In the genomic region with DNA sequence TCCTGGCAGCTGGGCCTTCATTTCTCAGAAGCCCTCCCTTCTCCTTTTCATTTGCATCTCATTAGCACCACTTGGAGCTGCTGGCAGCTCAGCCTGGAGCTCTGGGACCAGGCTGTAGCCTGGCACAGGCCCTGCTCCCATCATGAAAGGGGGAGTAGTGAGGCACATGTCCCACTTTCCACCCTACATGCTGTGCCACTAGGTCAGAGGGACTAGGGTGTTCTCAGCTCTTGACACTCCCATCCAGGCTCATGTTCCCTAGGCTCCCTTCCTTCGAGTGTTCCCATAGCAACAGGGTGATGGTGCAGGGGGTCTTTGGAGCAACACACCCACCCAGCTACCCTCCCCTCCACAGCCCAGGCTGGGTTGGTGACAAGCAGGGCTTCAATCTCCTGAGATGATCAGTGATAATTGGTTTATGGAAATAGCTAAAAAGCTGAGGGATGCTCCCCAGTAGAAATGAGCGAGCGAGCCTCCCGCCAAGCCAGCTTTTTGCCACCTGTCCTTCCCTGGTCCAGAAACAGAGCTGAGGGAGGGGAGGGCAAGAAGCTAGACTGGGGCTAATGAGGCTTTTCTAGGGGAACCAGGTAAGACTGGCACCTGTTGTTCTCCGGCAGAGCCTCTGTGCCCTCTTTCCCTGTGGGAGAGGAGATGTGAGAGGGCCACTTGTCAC, we compare ENCODE assay signal across 11 mouse cellular contexts. TPM values are rescaled to one million over a fixed set of nuclear protein-coding genes. Genes with fewer than 3 reads are reported as not detected.
A peak's percentile ranks its signal among the peaks of the same experiment; 100 is the strongest.
DNase-seq lines count a peak whose midpoint lies in the region; ATAC-seq lines count a peak whose summit lies in the region.
"Had no signal": no experiment of that assay in that cellular context is flagged by ENCODE, and none has a peak within 500 bp of the region (broad histone marks: within the 10 kb centered on the region; RNA-seq: fewer than 3 reads in every experiment).

No protein-coding gene starts in this region.

- intact Hi-C loops in gastrocnemius, postnatal 14 days (cut with DNase I; ENCODE audit: low total_unique reads): no loop called here

- 69% methylated on average over 5 of the region's 5 CpGs for WGBS in intestine, embryonic 14.5 days
- WGBS in intestine, embryonic 16.5 days: 63% methylated on average over 5 of the region's 5 CpGs
- WGBS in forebrain, embryonic 15.5 days: 26% methylated on average over 5 of the region's 5 CpGs
- WGBS in midbrain, embryonic 11.5 days: 69% methylated on average over 5 of the region's 5 CpGs

- H3K36me3 ChIP-seq in intestine, embryonic 14.5 days (ENCODE audit: control insufficient read depth, insufficient read depth, low read length): no peaks in the 10 kb centered on the region
- no peaks in the 10 kb centered on the region for H3K36me3 ChIP-seq in intestine, embryonic 16.5 days (ENCODE audit: control insufficient read depth, insufficient read depth, low read length)
- H3K36me3 ChIP-seq in forebrain, embryonic 15.5 days: no peaks in the 10 kb centered on the region
- H3K36me3 ChIP-seq in midbrain, embryonic 11.5 days (ENCODE audit: control insufficient read depth, insufficient read depth, low read length): no peaks in the 10 kb centered on the region

- H3K4me1 ChIP-seq in intestine, embryonic 14.5 days (replicated peaks; ENCODE audit: control insufficient read depth, insufficient read depth, low read length): peaks cover 5% of the 10 kb centered on the region
- peaks cover 8% of the 10 kb centered on the region for H3K4me1 ChIP-seq in intestine, embryonic 16.5 days (ENCODE audit: control insufficient read depth, insufficient read depth, low read length)
- peaks cover 59% of the 10 kb centered on the region for H3K4me1 ChIP-seq in forebrain, embryonic 15.5 days
- H3K4me1 ChIP-seq in midbrain, embryonic 11.5 days (ENCODE audit: control insufficient read depth, insufficient read depth, low read length): peaks cover 9% of the 10 kb centered on the region

- no peaks in the 10 kb centered on the region for H3K9me3 ChIP-seq in intestine, embryonic 14.5 days (ENCODE audit: control insufficient read depth, low read length)
- H3K9me3 ChIP-seq in intestine, embryonic 16.5 days (ENCODE audit: control insufficient read depth, low read length): no peaks in the 10 kb centered on the region
- H3K9me3 ChIP-seq in forebrain, embryonic 15.5 days: no peaks in the 10 kb centered on the region
- H3K9me3 ChIP-seq in midbrain, embryonic 11.5 days (ENCODE audit: control insufficient read depth, low read length): no peaks in the 10 kb centered on the region

- no peak for ATAC-seq in intestine, embryonic 14.5 days (replicated peaks; ENCODE audit: low FRiP score, low TSS enrichment, low read depth)
- ATAC-seq in intestine, embryonic 16.5 days: no peak
- ATAC-seq in forebrain, embryonic 15.5 days (replicated peaks): peak; percentile 94
- ATAC-seq in midbrain, embryonic 11.5 days (ENCODE audit: low FRiP score): peak; percentile 35; the same call in 1 of the 2 replicates
- ATAC-seq in monocyte, adult 5-6 weeks (replicated peaks; ENCODE audit: insufficient number of reproducible peaks, low FRiP score, low TSS enrichment, poor library complexity, severe bottlenecking): no peak

- 0 out of 2 replicates have a peak overlapping the region, but pooled peaks have one; percentile 43 for H3K27ac ChIP-seq in intestine, embryonic 14.5 days (ENCODE audit: low read depth)
- H3K27ac ChIP-seq in intestine, embryonic 16.5 days (ENCODE audit: low read length): no peak overlapping the region
- peak overlapping the region; percentile 91 for H3K27ac ChIP-seq in forebrain, embryonic 15.5 days (replicated peaks)
- no peak overlapping the region for H3K27ac ChIP-seq in midbrain, embryonic 11.5 days (ENCODE audit: low read depth, low read length)
- H3K27ac ChIP-seq: heart, adult 2 months had no signal

- H3K4me3 ChIP-seq in intestine, embryonic 14.5 days (ENCODE audit: low read depth, low read length): no peak overlapping the region
- no peak overlapping the region for H3K4me3 ChIP-seq in intestine, embryonic 16.5 days (ENCODE audit: low read length)
- no peak overlapping the region for H3K4me3 ChIP-seq in forebrain, embryonic 15.5 days
- no peak overlapping the region for H3K4me3 ChIP-seq in midbrain, embryonic 11.5 days (ENCODE audit: low read depth, low read length)
- H3K4me3 ChIP-seq: heart, adult 2 months had no signal

- no peak overlapping the region for H3K4me2 ChIP-seq in intestine, embryonic 14.5 days (ENCODE audit: low read length)
- H3K4me2 ChIP-seq in intestine, embryonic 16.5 days (ENCODE audit: low read depth, low read length): no peak overlapping the region
- H3K4me2 ChIP-seq in forebrain, embryonic 15.5 days (replicated peaks): peak overlapping the region; percentile 9; the same call in 1 of the 2 replicates
- no peak overlapping the region for H3K4me2 ChIP-seq in midbrain, embryonic 11.5 days

- no peak for DNase-seq in intestine, embryonic 14.5 days (ENCODE audit: low spot score)
- peak; percentile 77 for DNase-seq in cerebellum, adult 11-12 months
- DNase-seq in midbrain, embryonic 11.5 days (ENCODE audit: low spot score, missing footprints): no peak
- no peak for DNase-seq in gastrocnemius, postnatal 14 days
- no peak for DNase-seq in spleen, adult 18-20 months
- DNase-seq: heart, adult 2 months; kidney, postnatal 36 days; lung, adult 2 months had no signal

- H3K27me3 ChIP-seq in intestine, embryonic 14.5 days (replicated peaks; ENCODE audit: control insufficient read depth, insufficient read depth, low read length): no peaks in the 10 kb centered on the region
- no peaks in the 10 kb centered on the region for H3K27me3 ChIP-seq in intestine, embryonic 16.5 days (replicated peaks; ENCODE audit: control insufficient read depth, insufficient read depth, low read length)
- no peaks in the 10 kb centered on the region for H3K27me3 ChIP-seq in forebrain, embryonic 15.5 days
- H3K27me3 ChIP-seq in midbrain, embryonic 11.5 days (ENCODE audit: control insufficient read depth, insufficient read depth, low read length): no peaks in the 10 kb centered on the region

- H3K9ac ChIP-seq in intestine, embryonic 14.5 days (ENCODE audit: low read length): no peak overlapping the region
- H3K9ac ChIP-seq in intestine, embryonic 16.5 days (ENCODE audit: low read depth, low read length): no peak overlapping the region
- no peak overlapping the region for H3K9ac ChIP-seq in forebrain, embryonic 15.5 days (replicated peaks)
- H3K9ac ChIP-seq in midbrain, embryonic 11.5 days (ENCODE audit: low read length): no peak overlapping the region

RNA-seq across cellular contexts. Expression of a gene that starts 21.9 kb away (rescaled TPM):
- 0.11 and 0.27 TPM in 2 replicates for polyA plus RNA-seq in intestine, embryonic 14.5 days (2014; fragmentation: Nextera tagmentation; extraction: Ambion mirVana)
- polyA plus RNA-seq in intestine, embryonic 16.5 days (2015; fragmentation: Nextera tagmentation; extraction: Ambion mirVana): 0.39 and 0.82 TPM in 2 replicates
- 0.93 and 1.1 TPM in 2 replicates for polyA plus RNA-seq in forebrain, embryonic 15.5 days (2015; fragmentation: Nextera tagmentation; extraction: Ambion mirVana)
- 0.41 and 0.90 TPM in 2 replicates for polyA plus RNA-seq in midbrain, embryonic 11.5 days (2014; fragmentation: Nextera tagmentation; extraction: Ambion mirVana)
- not detected in 3 replicates for total RNA-seq in monocyte, adult 5-6 weeks (2017)
- total RNA-seq in gastrocnemius, postnatal 14 days (2021): not detected
- total RNA-seq: heart, adult 2 months had no signal

RNA-seq across cellular contexts. Expression of a gene that starts 33.2 kb away (rescaled TPM):
- polyA plus RNA-seq in intestine, embryonic 14.5 days (2014; fragmentation: Nextera tagmentation; extraction: Ambion mirVana): 8.6 and 9.5 TPM in 2 replicates
- 2.6 and 3.3 TPM in 2 replicates for polyA plus RNA-seq in intestine, embryonic 16.5 days (2015; fragmentation: Nextera tagmentation; extraction: Ambion mirVana)
- polyA plus RNA-seq in forebrain, embryonic 15.5 days (2015; fragmentation: Nextera tagmentation; extraction: Ambion mirVana): 8.7 and 10.8 TPM in 2 replicates
- polyA plus RNA-seq in midbrain, embryonic 11.5 days (2014; fragmentation: Nextera tagmentation; extraction: Ambion mirVana): 7.3 and 9.7 TPM in 2 replicates
- not detected in 3 replicates for total RNA-seq in monocyte, adult 5-6 weeks (2017)
- total RNA-seq in gastrocnemius, postnatal 14 days (2021): under 1 TPM; 0.16 to 0.29 TPM

Comparison
In these comparisons a context has a peak if more than half of its experiments do, and no peak if none do; other contexts are left out.
1. H3K27ac ChIP-seq: peak in intestine, embryonic 14.5 days (single experiment) and forebrain, embryonic 15.5 days (single experiment); none in intestine, embryonic 16.5 days (single experiment) and midbrain, embryonic 11.5 days (single experiment).
2. ATAC-seq: peak in forebrain, embryonic 15.5 days (single experiment) and midbrain, embryonic 11.5 days (single experiment); none in intestine, embryonic 14.5 days (single experiment), intestine, embryonic 16.5 days (single experiment) and monocyte, adult 5-6 weeks (single experiment).